Mouse (Mus musculus) small intestine, adult 2 months (tissue): ENCODE data around the gene Kif18a.

Source experiments
- CTCF ChIP-seq: fragments of 200-500 bp; IDR thresholded peaks from 2 replicates; pipeline ENCODE4 v1.5.1; 2012; ENCODE audit warnings: low read depth, mild to moderate bottlenecking, control low read depth, inconsistent platforms, low read length, moderate library complexity, mixed read lengths; ENCODE audit not compliant: insufficient replicate concordance, insufficient read length; ENCODE audit errors: extremely low read depth
- POLR2A ChIP-seq: fragments of 200-500 bp; IDR thresholded peaks from 2 replicates; pipeline ENCODE4 v1.6.1; 2012; ENCODE audit warnings: low read depth, mild to moderate bottlenecking, control low read depth, inconsistent platforms, low read length, moderate library complexity

GRCm38 (mm10) chr2:109302234-109302633 lies 21.7 kb downstream of the Kif18a start:
- TF ChIP-seq CTCF (no peak), POLR2A (no peak)
